Mouse (Mus musculus) midbrain, embryonic 14.5 days (tissue): ENCODE measurements at regions not wholly inside any gene's neighbourhood (a gene's known extent, or its start where the extent isn't known, plus 50 kb on each side); places are given as distances from the start of the nearest gene placed in this dataset.

ENCODE experiments used
- ATAC-seq: fragments of 200-750 bp; cut with Nextera tagmentation; 2 replicates; pipeline ENCODE4 v1.8.0; 2017; ENCODE audit warnings: moderate number of reproducible peaks, moderate library complexity; ENCODE audit not compliant: low FRiP score, low TSS enrichment
- DNase-seq: peaks from one replicate; pipeline ENCODE4 v3.0.0-alpha.2; 2015
- H3K27ac ChIP-seq: fragments of 300-500 bp; sonication (generic); replicated peaks from 2 replicates; pipeline ENCODE4 v1.5.1; 2014; ENCODE audit warnings: mild to moderate bottlenecking, low read depth, low read length, moderate library complexity
- H3K27me3 ChIP-seq: fragments of 300-500 bp; sonication (generic); 2 replicates; pipeline ENCODE4 v1.6.1; 2014; ENCODE audit warnings: low read length, control low read depth, mixed read lengths; ENCODE audit not compliant: control insufficient read depth, insufficient read depth
- H3K36me3 ChIP-seq: fragments of 300-500 bp; sonication (generic); 2 replicates; pipeline ENCODE4 v1.6.1; 2014; ENCODE audit warnings: low read length, control low read depth; ENCODE audit not compliant: control insufficient read depth, insufficient read depth
- H3K4me1 ChIP-seq: fragments of 300-500 bp; sonication (generic); 2 replicates; pipeline ENCODE4 v1.6.1; 2014; ENCODE audit warnings: mild to moderate bottlenecking, antibody characterized with exemption, low read length, control low read depth; ENCODE audit not compliant: control insufficient read depth, insufficient read depth
- H3K4me2 ChIP-seq: fragments of 300-500 bp; sonication (generic); 2 replicates; pipeline ENCODE4 v1.6.1; 2014; ENCODE audit warnings: mild to moderate bottlenecking, low read length, moderate library complexity
- H3K4me3 ChIP-seq: fragments of 300-500 bp; sonication (generic); replicated peaks from 2 replicates; pipeline ENCODE4 v1.5.1; 2014; ENCODE audit warnings: low read depth, low read length
- H3K9ac ChIP-seq: fragments of 300-500 bp; sonication (generic); replicated peaks from 2 replicates; pipeline ENCODE4 v1.6.1; 2014; ENCODE audit warnings: mild to moderate bottlenecking, low read length, moderate library complexity
- H3K9me3 ChIP-seq: fragments of 300-500 bp; sonication (generic); 2 replicates; pipeline ENCODE4 v1.6.1; 2016; ENCODE audit warnings: low read length, control low read depth, mixed read lengths; ENCODE audit not compliant: control insufficient read depth
- WGBS: fragments of 180-500 bp; shearing (Covaris S2); extraction: QIAGEN DNeasy Blood & Tissue Kit; methylation state at CpG from one replicate; pipeline ENCODE4 v1.1.7; 2014; 5-methylcytosine and 5-hydroxymethylcytosine counted together

GRCm38 (mm10) chr5:83991513-83991912 lies 425.7 kb downstream of the Epha5 start:
- Histone ChIP-seq H3K4me2 (no peak overlapping the region), H3K9me3 (no peaks in the 10 kb centered on the region), H3K27ac (0 out of 2 replicates have a peak overlapping the region, but pooled peaks have one; percentile 22), H3K36me3 (no peaks in the 10 kb centered on the region), H3K27me3 (no peaks in the 10 kb centered on the region), H3K9ac (no peak overlapping the region), H3K4me1 (peaks cover 5% of the 10 kb centered on the region; the same call in 1 of the 2 replicates), H3K4me3 (no peak overlapping the region)
- ATAC-seq: peak; percentile 50; the same call in 1 of the 2 replicates
- WGBS: 56% methylated on average over 2 of the region's 2 CpGs
- DNase-seq: peak; percentile 31

DNA sequence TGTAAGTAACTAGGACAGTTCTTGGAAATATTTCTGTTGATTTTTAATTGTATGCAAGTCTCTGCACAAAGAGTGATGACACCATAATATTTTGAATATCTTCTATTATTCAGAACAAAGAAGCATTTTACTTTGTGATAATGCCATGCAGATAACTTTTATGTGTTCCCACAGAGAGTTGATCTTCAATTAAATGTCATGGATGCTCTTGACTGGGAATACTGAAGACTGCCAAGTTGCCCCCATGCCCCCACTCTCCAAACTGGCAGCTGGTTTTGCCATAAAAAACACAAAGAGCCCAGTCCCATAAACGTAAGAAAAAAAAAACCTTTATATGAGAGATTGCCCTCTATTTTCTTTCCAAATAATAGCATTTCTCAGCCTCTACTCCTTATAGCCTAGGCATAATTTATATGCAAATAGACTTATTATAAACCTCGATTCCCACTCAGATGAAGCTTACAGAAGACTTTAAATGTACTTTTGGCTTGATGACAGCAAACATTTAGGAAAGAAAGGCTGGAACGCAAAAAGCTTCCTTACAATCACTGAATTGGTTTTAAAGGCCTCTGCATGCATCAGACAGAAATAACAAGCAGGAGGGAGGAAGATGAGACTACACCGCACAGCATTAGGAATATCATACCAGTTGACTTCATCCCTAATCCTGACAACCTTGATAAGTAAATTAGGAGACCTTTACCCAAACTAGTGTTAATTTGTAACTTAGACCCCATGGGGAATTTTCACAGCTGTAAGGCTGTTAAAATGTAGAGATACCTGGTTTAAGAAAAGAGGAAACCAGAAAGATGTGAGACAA lies 426.3 kb downstream of the Epha5 start:
- H3K4me3 ChIP-seq: no peak overlapping the region
- H3K9me3 ChIP-seq: no peaks in the 10 kb centered on the region
- peak; percentile 31 for DNase-seq
- no peak for ATAC-seq
- 0 out of 2 replicates have a peak overlapping the region, but pooled peaks have one; percentile 22 for H3K27ac ChIP-seq
- no peak overlapping the region for H3K9ac ChIP-seq
- no peak overlapping the region for H3K4me2 ChIP-seq
- peaks cover 5% of the 10 kb centered on the region; the same call in 1 of the 2 replicates for H3K4me1 ChIP-seq
- no peaks in the 10 kb centered on the region for H3K36me3 ChIP-seq
- H3K27me3 ChIP-seq: no peaks in the 10 kb centered on the region
- WGBS: 16% methylated on average over 4 of the region's 4 CpGs

DNA sequence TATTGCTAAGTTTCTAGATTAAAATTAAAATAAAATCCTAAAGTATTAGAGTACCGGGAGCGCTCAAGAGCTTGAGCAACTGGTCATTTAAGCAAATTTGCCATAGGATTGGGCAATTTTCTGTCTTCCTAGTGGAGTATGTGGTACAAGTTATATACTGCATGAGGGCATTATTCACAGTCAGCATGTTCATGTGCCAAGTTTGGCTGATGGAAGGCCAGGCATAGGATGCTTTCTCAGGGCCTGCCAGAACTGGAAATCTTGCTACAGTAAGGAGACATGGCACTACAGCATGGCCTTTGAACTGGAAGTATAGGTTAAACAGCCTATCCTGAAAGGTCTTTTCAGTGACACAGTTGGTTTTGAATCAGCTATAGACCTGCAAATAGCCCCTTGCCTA lies 455.6 kb downstream of the Epha5 start:
- Histone ChIP-seq H3K36me3 (no peaks in the 10 kb centered on the region), H3K27ac (no peak overlapping the region), H3K4me3 (no peak overlapping the region), H3K4me1 (no peaks in the 10 kb centered on the region), H3K27me3 (no peaks in the 10 kb centered on the region), H3K9me3 (no peaks in the 10 kb centered on the region), H3K9ac (no peak overlapping the region), H3K4me2 (no peak overlapping the region)
- DNase-seq (no peak), ATAC-seq (no peak)
- 95% methylated on average over 2 of the region's 2 CpGs for WGBS

GRCm38 (mm10) chr5:83958800-83959199 lies 458.4 kb downstream of the Epha5 start:
- no peaks in the 10 kb centered on the region for H3K4me1 ChIP-seq
- no peak overlapping the region for H3K9ac ChIP-seq
- H3K27ac ChIP-seq: no peak overlapping the region
- ATAC-seq: no peak
- no peak for DNase-seq
- no peaks in the 10 kb centered on the region for H3K36me3 ChIP-seq
- no peaks in the 10 kb centered on the region for H3K27me3 ChIP-seq
- H3K9me3 ChIP-seq: no peaks in the 10 kb centered on the region
- WGBS: 85% methylated on average over 2 of the region's 2 CpGs
- no peak overlapping the region for H3K4me3 ChIP-seq
- no peak overlapping the region for H3K4me2 ChIP-seq

- Histone ChIP-seq H3K4me2 (no peak overlapping the region), H3K36me3 (no peaks in the 10 kb centered on the region), H3K9ac (no peak overlapping the region), H3K9me3 (no peaks in the 10 kb centered on the region), H3K27ac (no peak overlapping the region), H3K4me1 (no peaks in the 10 kb centered on the region), H3K27me3 (no peaks in the 10 kb centered on the region), H3K4me3 (no peak overlapping the region)
- ATAC-seq (no peak), DNase-seq (no peak)
- WGBS: 86% methylated on average over 4 of the region's 4 CpGs
Measured at GRCm38 (mm10) chr5:83958196-83958595, 459.0 kb downstream of the Epha5 start.
